Mouse (Mus musculus): ENCODE measurements around the gene St14.
"Not testable (repeated sequence)": the region's sequence is repeated elsewhere in the genome, so short reads cannot be mapped to it uniquely, and the experiment has no call there.

The St14 gene

DNA sequence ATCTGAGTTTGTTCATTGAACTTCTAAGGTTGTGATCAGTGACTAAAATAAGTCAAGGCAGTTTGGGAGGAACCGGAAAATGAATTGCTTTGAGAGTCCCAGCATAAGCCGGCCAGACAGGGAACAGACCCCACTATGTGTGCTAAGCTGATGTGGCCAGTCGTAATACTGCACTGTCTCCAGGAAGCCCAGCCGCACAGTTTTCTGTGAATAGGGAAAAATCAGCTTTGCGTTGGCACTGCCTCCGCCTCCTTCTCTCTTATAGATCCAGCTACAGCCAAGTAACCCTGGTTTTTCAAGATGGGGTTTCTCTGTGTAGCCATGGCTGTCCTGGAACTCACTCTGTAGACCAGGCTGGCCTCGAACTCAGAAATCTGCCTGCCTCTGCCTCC is 44.9 kb downstream of the St14 start:
- no peak for DNase-seq (ENCODE audit: low read depth, low spot score)

DNA sequence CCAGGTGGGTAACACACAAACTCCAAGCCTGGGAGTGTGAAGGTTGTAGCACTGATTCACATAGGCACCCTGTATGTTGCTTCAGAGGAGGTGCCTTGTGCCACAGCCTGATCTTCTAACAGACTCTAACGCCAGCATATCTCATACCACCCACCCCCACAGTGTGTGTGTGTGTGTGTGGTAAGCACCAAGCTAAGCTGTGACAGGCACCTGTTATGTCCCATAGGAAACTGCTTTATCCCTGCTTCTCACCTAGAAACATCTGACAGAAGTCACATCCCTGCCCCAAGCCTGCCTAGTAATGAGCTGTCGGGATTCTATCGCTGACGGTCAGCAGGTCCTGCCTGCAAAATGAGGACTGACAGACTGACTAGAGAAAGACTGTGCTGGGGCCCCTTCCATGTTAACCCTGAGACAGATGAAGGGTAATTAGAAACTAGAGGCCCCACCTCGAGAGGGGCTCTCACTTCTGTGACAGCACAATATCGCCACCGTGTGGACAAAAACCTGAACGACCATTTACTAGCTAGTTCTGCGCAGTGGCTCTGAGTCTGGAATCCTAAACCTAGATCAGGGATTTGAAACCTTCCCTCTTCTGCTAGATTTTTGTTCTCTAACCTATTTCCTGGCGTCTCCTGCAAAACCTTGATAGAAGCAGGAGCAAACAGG is 45.4 kb downstream of the St14 start:
- peak; percentile 36 for DNase-seq (ENCODE audit: low read depth, low spot score)

- DNase-seq (ENCODE audit: low read depth, low spot score) = no peak
Measured at GRCm38 (mm10) chr9:31085556-31085955, 46.1 kb downstream of the St14 start.

- DNase-seq (ENCODE audit: low read depth, low spot score) = no peak
Measured at GRCm38 (mm10) chr9:31082771-31083170, 48.9 kb downstream of the St14 start.

GRCm38 (mm10) chr9:31082054-31082666 is 49.5 kb downstream of the St14 start:
- DNase-seq (ENCODE audit: low read depth, low spot score) = peak; percentile 64

DNA sequence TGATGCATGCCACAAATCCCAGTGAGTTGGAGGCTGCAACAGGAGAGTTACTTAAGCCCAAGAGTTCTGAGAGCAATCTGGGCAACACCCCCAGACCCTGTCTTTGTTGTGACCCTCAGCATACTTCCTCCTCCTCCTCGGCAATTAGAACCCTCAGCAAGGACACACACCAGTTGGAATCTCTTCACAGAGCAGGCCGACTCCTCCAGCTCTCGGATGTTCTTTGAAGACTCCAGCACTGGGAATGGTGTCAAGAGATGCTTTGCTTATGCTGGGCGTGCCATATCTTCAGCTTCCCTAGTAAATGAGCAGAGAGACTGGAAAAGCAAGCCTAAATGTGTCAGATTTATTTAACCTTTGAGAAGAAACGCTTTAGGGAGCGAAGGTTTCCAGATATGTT is 50.9 kb downstream of the St14 start:
- no peak for DNase-seq (ENCODE audit: low read depth, low spot score)

- no peak for DNase-seq (ENCODE audit: low read depth, low spot score)
Measured at GRCm38 (mm10) chr9:31074836-31075235, 56.8 kb downstream of the St14 start.

DNA sequence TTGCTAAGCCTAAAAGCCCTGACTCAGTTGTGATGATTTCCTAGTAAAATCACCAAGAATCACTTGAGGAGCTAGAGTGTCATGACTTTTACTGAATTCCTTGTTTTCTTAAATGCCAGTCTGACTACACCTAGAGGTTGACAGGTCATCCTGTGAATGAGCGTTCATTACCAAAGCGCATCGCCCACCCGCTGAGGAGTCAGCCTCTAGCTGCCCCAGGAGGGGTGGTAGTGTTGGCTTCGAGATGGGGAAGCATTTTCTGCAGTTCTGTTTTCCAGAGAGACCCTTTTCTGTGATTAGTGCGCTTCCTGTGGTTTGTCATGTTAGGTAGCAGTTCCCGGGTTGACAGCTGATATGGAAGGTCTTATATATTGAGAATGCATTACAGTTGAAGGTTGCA is 57.9 kb downstream of the St14 start:
- DNase-seq (ENCODE audit: low read depth, low spot score) = no peak

GRCm38 (mm10) chr9:31072256-31072655 is 59.4 kb downstream of the St14 start:
- DNase-seq (ENCODE audit: low read depth, low spot score) = no peak

DNA sequence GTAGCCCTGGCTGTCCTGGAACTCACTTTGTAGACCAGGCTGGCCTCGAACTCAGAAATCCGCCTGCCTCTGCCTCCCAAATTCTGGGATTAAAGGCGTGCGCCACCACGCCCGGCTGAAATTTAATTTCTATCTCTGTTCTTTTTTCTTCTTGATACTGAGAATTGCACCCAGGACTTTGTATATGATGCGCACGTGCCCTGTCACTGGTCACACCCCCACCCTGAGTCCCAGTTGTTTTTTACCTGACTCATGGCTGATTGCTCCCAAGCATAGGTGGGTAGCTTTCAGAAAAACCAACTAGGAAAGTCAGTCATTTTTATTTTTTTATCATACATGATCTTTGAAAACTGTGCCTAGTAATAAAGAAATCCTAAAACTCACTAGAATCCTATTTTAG is 60.9 kb downstream of the St14 start:
- DNase-seq (ENCODE audit: low read depth, low spot score) = no peak

DNA sequence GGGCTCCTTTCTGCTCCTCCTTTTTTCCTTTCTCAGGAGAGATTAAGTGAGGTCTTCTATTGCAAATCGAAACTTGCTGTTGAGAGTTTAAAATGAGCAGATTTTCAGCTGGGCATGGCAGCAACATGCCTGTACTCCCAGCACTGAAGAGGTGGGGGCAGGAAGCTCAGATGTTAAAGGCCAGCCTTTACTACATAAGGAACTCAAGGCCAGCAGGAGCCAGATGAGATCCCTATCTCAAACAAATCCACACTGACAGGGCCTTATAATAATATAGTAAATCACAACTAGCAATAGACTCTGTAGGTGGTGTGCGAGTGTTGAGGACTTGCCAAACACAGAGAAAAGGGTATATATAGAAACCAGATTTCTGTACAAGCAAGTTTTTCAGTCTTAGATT is 72.9 kb downstream of the St14 start:
- no peak for DNase-seq (ENCODE audit: low read depth, low spot score)

DNA sequence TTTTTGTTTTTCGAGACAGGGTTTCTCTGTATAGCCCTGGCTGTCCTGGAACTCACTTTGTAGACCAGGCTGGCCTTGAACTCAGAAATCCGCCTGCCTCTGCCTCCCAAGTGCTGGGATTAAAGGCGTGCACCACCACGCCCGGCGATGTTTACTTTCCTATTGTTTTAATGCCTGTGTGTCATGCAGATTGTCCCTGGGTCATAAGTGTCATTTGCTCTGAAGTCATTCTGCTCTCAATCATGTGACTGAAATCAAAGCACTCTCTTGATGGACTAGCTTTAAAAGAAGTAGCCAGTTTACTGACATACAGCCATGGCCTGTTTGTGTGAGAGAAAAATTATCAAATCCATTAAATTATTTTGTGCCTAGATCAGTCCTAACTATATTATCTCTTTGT is 80.1 kb downstream of the St14 start:
- not testable (repeated sequence) for DNase-seq (ENCODE audit: low read depth, low spot score)

DNA sequence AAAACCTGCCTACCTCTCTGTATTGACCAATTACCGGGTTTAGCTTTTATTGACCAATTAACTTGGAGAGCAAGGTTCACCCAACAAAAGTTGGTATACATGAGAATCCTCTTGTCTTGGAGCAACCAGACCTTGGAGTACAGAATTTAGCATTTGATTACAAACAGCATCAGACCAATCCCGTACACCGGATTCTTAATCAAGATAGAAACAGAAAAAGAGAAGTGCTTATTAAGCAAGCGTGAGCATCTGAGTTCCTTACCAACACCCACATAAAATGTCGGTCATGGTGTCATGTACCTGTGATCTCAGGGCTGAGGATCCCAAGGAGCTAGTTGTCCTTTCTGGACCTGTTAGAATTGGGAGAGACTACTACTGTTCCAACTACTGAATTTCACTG is 81.4 kb downstream of the St14 start:
- DNase-seq (ENCODE audit: low read depth, low spot score) = no peak
